Mouse (Mus musculus) duodenum, adult 2 months (tissue): ENCODE results near the gene Alg6. TPM values are rescaled to one million over a fixed set of nuclear protein-coding genes. Genes with fewer than 3 reads are reported as not detected.

ENCODE experiments used
- polyA plus RNA-seq: library from polyadenylated mRNA; depleted of rRNA; stranded (reverse); fragments of >200 nt; gene quantifications from 2 replicates; pipeline ENCODE4 v1.2.3, GENCODE M21; 2012; ENCODE audit warnings: low replicate concordance; rRNA removed

The Alg6 gene
- polyA plus RNA-seq = 1.2 and 1.4 TPM in 2 replicates

DNA sequence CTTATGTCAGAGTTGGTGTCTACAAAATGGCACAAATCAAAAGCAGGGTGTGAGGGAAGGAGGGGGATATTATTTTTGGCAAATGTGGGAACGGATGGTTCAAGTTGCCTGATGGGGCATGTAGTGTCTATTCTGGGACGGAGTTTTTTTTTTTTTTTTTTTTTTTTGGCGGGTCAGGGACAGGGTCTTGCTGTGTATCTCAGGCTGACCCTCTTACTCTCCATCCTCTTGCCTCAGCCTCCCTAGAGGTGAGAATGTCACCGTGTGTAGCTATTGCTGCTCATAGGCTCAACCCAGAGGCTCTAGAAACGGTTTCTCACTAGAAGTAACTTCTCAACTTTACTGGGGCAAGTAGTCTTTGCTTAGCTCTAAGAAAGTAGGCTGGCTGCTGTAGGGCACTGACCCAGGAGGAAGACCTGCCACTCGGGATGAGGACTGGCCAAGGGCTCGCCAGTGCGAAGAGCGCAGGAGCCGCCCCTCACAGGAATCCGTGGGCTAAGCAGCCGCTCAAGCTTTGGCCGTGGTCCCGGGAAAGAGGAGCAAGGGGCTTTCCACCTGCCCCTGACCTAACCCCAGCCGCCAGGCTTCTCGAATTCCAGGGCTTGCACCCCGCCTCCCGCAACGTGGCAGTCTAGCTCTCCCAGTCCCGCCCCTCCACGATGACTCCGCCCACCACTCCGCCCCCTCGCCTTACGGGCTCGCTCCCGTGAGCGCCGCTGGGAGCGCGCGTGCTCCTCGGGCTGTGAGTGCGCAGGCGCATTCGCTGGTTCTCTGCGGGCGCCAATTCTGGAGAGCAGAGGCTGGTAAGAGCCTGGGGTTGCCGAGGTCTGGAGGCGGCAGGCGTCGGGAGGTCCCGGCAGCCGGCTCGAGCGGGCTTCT lies at the start of gene Alg6:
Alg6 (plus strand) TSS at position 761 of the 879 bp plus-strand sequence.

Other genes starting within 250 kb of the Alg6 start
- 1.8 and 1.9 TPM in 2 replicates for gene Foxd3, start 59.4 kb upstream of the Alg6 start, polyA plus RNA-seq
- gene Efcab7, start 113.5 kb downstream of the Alg6 start, polyA plus RNA-seq = 0.25 TPM in 1 of 2 replicates, not detected in the other
- gene Pgm1, start 213.8 kb downstream of the Alg6 start, polyA plus RNA-seq = 29.0 and 29.7 TPM in 2 replicates
- 0.15 and 0.19 TPM in 2 replicates for gene Itgb3bp, start 214.1 kb downstream of the Alg6 start, polyA plus RNA-seq